ENCODE assay signal across 8 mouse cellular contexts in genomic region chr11:30471751-30472593, GRCm38 (mm10). TPM values are rescaled to one million over a fixed set of nuclear protein-coding genes. Genes with fewer than 3 reads are reported as not detected.
DNase-seq lines count a peak whose midpoint lies in the region; ATAC-seq and TF ChIP-seq lines count a peak whose summit lies in the region.

TSS of gene 4930505A04Rik (minus strand) at chr11:30471827.

- H3K9me3 ChIP-seq in hindbrain, postnatal 0 days (ENCODE audit: low read length): no peaks in the 10 kb centered on the region

- no peaks in the 10 kb centered on the region for H3K36me3 ChIP-seq in hindbrain, postnatal 0 days (ENCODE audit: insufficient read depth, low read length)

- DNase-seq in adrenal gland, adult 18-20 months (ENCODE audit: low spot score in 2 of 2): peak; percentile 58 to 60
- DNase-seq in cerebellum, postnatal 4 days (ENCODE audit: low spot score in 2 of 2): peak; percentile 51 to 78
- peak; percentile 70 to 78 for DNase-seq in gastrocnemius, adult 8-10 months (ENCODE audit: low spot score in 2 of 2)
- DNase-seq in hindbrain, postnatal 0 days (ENCODE audit: low spot score): peak; percentile 97
- DNase-seq in left cerebral cortex, adult 18-20 months (ENCODE audit: low spot score in 2 of 2): peak; percentile 76 to 92
- DNase-seq in lung, postnatal 36 days: peak; percentile 96
- peak; percentile 95 to 96 for DNase-seq in right cerebral cortex, postnatal 10 days (ENCODE audit: low spot score in 2 of 2)
- DNase-seq in T-cell, adult 2 months (ENCODE audit: low spot score): no peak

- peak within 1 kb of the TSS; percentile 47 for H3K4me3 ChIP-seq in hindbrain, postnatal 0 days (ENCODE audit: low read length)

- H3K4me1 ChIP-seq in hindbrain, postnatal 0 days (ENCODE audit: insufficient read depth, low read length): peaks cover 14% of the 10 kb centered on the region

- peak within 1 kb of the TSS; percentile 93 for H3K27ac ChIP-seq in hindbrain, postnatal 0 days

- peak within 1 kb of the TSS; percentile 78 for H3K4me2 ChIP-seq in hindbrain, postnatal 0 days (ENCODE audit: low read depth, low read length)

- TF ChIP-seq CTCF in hindbrain, postnatal 0 days (IDR thresholded peaks at IDR 0.05; ENCODE audit: low read depth): no peak

- peak; percentile 98 for ATAC-seq in hindbrain, postnatal 0 days

- no peaks in the 10 kb centered on the region for H3K27me3 ChIP-seq in hindbrain, postnatal 0 days (ENCODE audit: insufficient read depth, low read length)

- WGBS in hindbrain, postnatal 0 days: 4% methylated on average over 17 of the region's 17 CpGs

- H3K9ac ChIP-seq in hindbrain, postnatal 0 days (replicated peaks; ENCODE audit: low read length): peak within 1 kb of the TSS; percentile 58

RNA-seq across cellular contexts. Expression of gene 4930505A04Rik, which starts in this region (rescaled TPM):
- under 1 TPM; 0.35 to 0.36 TPM for total RNA-seq in adrenal gland, adult 18-20 months (2021)
- not detected for total RNA-seq in gastrocnemius, adult 8-10 months (2022)
- total RNA-seq in hindbrain, postnatal 0 days (2014; rRNA removed): not detected in 2 replicates
- polyA plus RNA-seq in hindbrain, postnatal 0 days (2015; fragmentation: Nextera tagmentation; extraction: Ambion mirVana): 0.47 and 0.54 TPM in 2 replicates
- under 1 TPM; 0.66 to 0.70 TPM for total RNA-seq in left cerebral cortex, adult 18-20 months (2021)

Comparison
In these comparisons a context has a peak if more than half of its experiments do, and no peak if none do; other contexts are left out.
1. Peak in DNase-seq in adrenal gland, adult 18-20 months; RNA of the gene not detected or under 1 TPM.
2. Peak in DNase-seq in gastrocnemius, adult 8-10 months; RNA of the gene not detected or under 1 TPM.
3. Peak in DNase-seq, ATAC-seq, H3K4me3 ChIP-seq, H3K27ac ChIP-seq, H3K9ac ChIP-seq and H3K4me2 ChIP-seq in hindbrain, postnatal 0 days; RNA of the gene not detected or under 1 TPM.
4. Peak in DNase-seq in left cerebral cortex, adult 18-20 months; RNA of the gene not detected or under 1 TPM.